Mouse (Mus musculus): ENCODE data around the gene Hoxc10. TPM values are rescaled to one million over a fixed set of nuclear protein-coding genes. Genes with fewer than 3 reads are reported as not detected.

The Hoxc10 gene
- polyA plus RNA-seq, 1 experiment from 2014 or later: 51.3 TPM

- Histone ChIP-seq H3K4me1 (peaks cover 84% of the 10 kb centered on the region), H3K9ac (replicated peaks) (peak overlapping the region; percentile 47; the same call in 1 of the 2 replicates)
- WGBS: 11% methylated on average over 9 of the region's 9 CpGs
Observed at GRCm38 (mm10) chr15:102996548-102996947, 30.0 kb downstream of the Hoxc10 start.

GRCm38 (mm10) chr15:102997431-102997830, 30.8 kb downstream of the Hoxc10 start:
- H3K9me3 ChIP-seq (replicated peaks): no peaks in the 10 kb centered on the region
- H3K36me3 ChIP-seq: no peaks in the 10 kb centered on the region
- WGBS: 6% methylated on average over 3 of the region's 3 CpGs
- peak overlapping the region; percentile 51 for H3K4me3 ChIP-seq (replicated peaks)
- H3K4me2 ChIP-seq: peak overlapping the region; percentile 72
- peaks cover 83% of the 10 kb centered on the region for H3K4me1 ChIP-seq
- ATAC-seq (ENCODE audit: low FRiP score): no peak
- peak overlapping the region; percentile 98 for H3K27ac ChIP-seq (replicated peaks)
- 0 out of 2 replicates have a peak, but pooled peaks cover 2% of the 10 kb centered on the region for H3K27me3 ChIP-seq (replicated peaks)
- H3K9ac ChIP-seq (replicated peaks): peak overlapping the region; percentile 83

More at GRCm38 (mm10) chr15:102996548-102996947, 30.0 kb downstream of the Hoxc10 start:
- Histone ChIP-seq H3K4me2 (peak overlapping the region; percentile 72), H3K4me3 (replicated peaks) (peak overlapping the region; percentile 51), H3K27ac (replicated peaks) (peak overlapping the region; percentile 98), H3K36me3 (no peaks in the 10 kb centered on the region), H3K27me3 (replicated peaks) (0 out of 2 replicates have a peak, but pooled peaks cover 2% of the 10 kb centered on the region), H3K9me3 (replicated peaks) (no peaks in the 10 kb centered on the region)
- no peak for ATAC-seq (ENCODE audit: low FRiP score)

- WGBS: under 1% methylated on average over 19 of the region's 19 CpGs
- Histone ChIP-seq H3K27ac (replicated peaks) (peak within 1 kb of the TSS; percentile 98), H3K4me2 (peak within 1 kb of the TSS; percentile 72), H3K4me3 (replicated peaks) (peak within 1 kb of the TSS; percentile 51), H3K9me3 (replicated peaks) (no peaks in the 10 kb centered on the region), H3K36me3 (no peaks in the 10 kb centered on the region), H3K9ac (replicated peaks) (peak within 1 kb of the TSS; percentile 83), H3K27me3 (replicated peaks) (0 out of 2 replicates have a peak, but pooled peaks cover 2% of the 10 kb centered on the region), H3K4me1 (peaks cover 83% of the 10 kb centered on the region)
- ATAC-seq (ENCODE audit: low FRiP score): peak; percentile 46; the same call in 1 of the 2 replicates
Observed at GRCm38 (mm10) chr15:102997939-102998355, 31.4 kb downstream of the Hoxc10 start, which contains the start of gene Hoxc6. Hoxc6 (plus strand) TSS chr15:102998257.

- Histone ChIP-seq H3K4me3 (replicated peaks) (peak overlapping the region; percentile 51), H3K36me3 (no peaks in the 10 kb centered on the region), H3K4me1 (peaks cover 87% of the 10 kb centered on the region), H3K9me3 (replicated peaks) (no peaks in the 10 kb centered on the region), H3K27ac (replicated peaks) (peak overlapping the region; percentile 98), H3K27me3 (replicated peaks) (0 out of 2 replicates have a peak, but pooled peaks cover 2% of the 10 kb centered on the region), H3K9ac (replicated peaks) (peak overlapping the region; percentile 83), H3K4me2 (peak overlapping the region; percentile 72)
- ATAC-seq (ENCODE audit: low FRiP score): peak; percentile 49
- under 1% methylated on average over 19 of the region's 19 CpGs for WGBS
Observed at GRCm38 (mm10) chr15:102998608-102999182, 32.1 kb downstream of the Hoxc10 start.

- 1% methylated on average over 33 of the region's 33 CpGs for WGBS
- H3K9me3 ChIP-seq (replicated peaks): no peaks in the 10 kb centered on the region
- peak overlapping the region; percentile 98 for H3K27ac ChIP-seq (replicated peaks)
- H3K36me3 ChIP-seq: no peaks in the 10 kb centered on the region
- 0 out of 2 replicates have a peak, but pooled peaks cover 2% of the 10 kb centered on the region for H3K27me3 ChIP-seq (replicated peaks)
- H3K4me3 ChIP-seq (replicated peaks): peak overlapping the region; percentile 51
- H3K4me2 ChIP-seq: peak overlapping the region; percentile 72
- H3K9ac ChIP-seq (replicated peaks): peak overlapping the region; percentile 83
- H3K4me1 ChIP-seq: peaks cover 92% of the 10 kb centered on the region
- ATAC-seq (ENCODE audit: low FRiP score): peak; percentile 86
Observed at GRCm38 (mm10) chr15:102999183-102999831, 32.7 kb downstream of the Hoxc10 start.

GRCm38 (mm10) chr15:102999955-103000354, 33.4 kb downstream of the Hoxc10 start:
- 0 out of 2 replicates have a peak, but pooled peaks cover 2% of the 10 kb centered on the region for H3K27me3 ChIP-seq (replicated peaks)
- peak overlapping the region; percentile 98 for H3K27ac ChIP-seq (replicated peaks)
- H3K4me1 ChIP-seq: peaks cover 92% of the 10 kb centered on the region
- no peaks in the 10 kb centered on the region for H3K36me3 ChIP-seq
- ATAC-seq (ENCODE audit: low FRiP score): peak; percentile 39
- peak overlapping the region; percentile 72 for H3K4me2 ChIP-seq
- H3K4me3 ChIP-seq (replicated peaks): peak overlapping the region; percentile 51
- WGBS: 4% methylated on average over 11 of the region's 11 CpGs
- peak overlapping the region; percentile 83 for H3K9ac ChIP-seq (replicated peaks)
- H3K9me3 ChIP-seq (replicated peaks): no peaks in the 10 kb centered on the region

- no peaks in the 10 kb centered on the region for H3K36me3 ChIP-seq
- peaks cover 92% of the 10 kb centered on the region for H3K4me1 ChIP-seq
- H3K4me2 ChIP-seq: peak overlapping the region; percentile 72
- H3K27me3 ChIP-seq (replicated peaks): no peaks in the 10 kb centered on the region
- ATAC-seq (ENCODE audit: low FRiP score): no peak; the same call in 1 of the 2 replicates
- 2% methylated on average over 24 of the region's 24 CpGs for WGBS
- H3K27ac ChIP-seq (replicated peaks): peak overlapping the region; percentile 98
- H3K4me3 ChIP-seq (replicated peaks): peak overlapping the region; percentile 51
- H3K9me3 ChIP-seq (replicated peaks): no peaks in the 10 kb centered on the region
- H3K9ac ChIP-seq (replicated peaks): peak overlapping the region; percentile 83
Observed at GRCm38 (mm10) chr15:103000501-103000901, 33.9 kb downstream of the Hoxc10 start.

GRCm38 (mm10) chr15:103001370-103001769, 34.8 kb downstream of the Hoxc10 start:
- H3K4me1 ChIP-seq: peaks cover 93% of the 10 kb centered on the region
- no peak for ATAC-seq (ENCODE audit: low FRiP score)
- WGBS: 8% methylated on average over 2 of the region's 2 CpGs
- H3K27me3 ChIP-seq (replicated peaks): no peaks in the 10 kb centered on the region
- peak overlapping the region; percentile 83 for H3K9ac ChIP-seq (replicated peaks)
- H3K36me3 ChIP-seq: no peaks in the 10 kb centered on the region
- peak overlapping the region; percentile 51 for H3K4me3 ChIP-seq (replicated peaks)
- H3K4me2 ChIP-seq: peak overlapping the region; percentile 72
- no peaks in the 10 kb centered on the region for H3K9me3 ChIP-seq (replicated peaks)
- H3K27ac ChIP-seq (replicated peaks): peak overlapping the region; percentile 98

GRCm38 (mm10) chr15:103002156-103002555, 35.6 kb downstream of the Hoxc10 start:
- WGBS: 5% methylated on average over 4 of the region's 4 CpGs
- Histone ChIP-seq H3K4me3 (replicated peaks) (peak overlapping the region; percentile 51), H3K27me3 (replicated peaks) (no peaks in the 10 kb centered on the region), H3K9ac (replicated peaks) (peak overlapping the region; percentile 83), H3K4me2 (peak overlapping the region; percentile 72), H3K27ac (replicated peaks) (peak overlapping the region; percentile 98), H3K4me1 (peaks cover 94% of the 10 kb centered on the region), H3K9me3 (replicated peaks) (no peaks in the 10 kb centered on the region), H3K36me3 (no peaks in the 10 kb centered on the region)
- ATAC-seq (ENCODE audit: low FRiP score): no peak

GRCm38 (mm10) chr15:103002821-103003448, 36.3 kb downstream of the Hoxc10 start:
- peak overlapping the region; percentile 83 for H3K9ac ChIP-seq (replicated peaks)
- whole genome bisulfite sequencing: 4% methylated on average over 13 of the region's 13 CpGs
- H3K4me3 ChIP-seq (replicated peaks): peak overlapping the region; percentile 51
- no peaks in the 10 kb centered on the region for H3K36me3 ChIP-seq
- H3K4me2 ChIP-seq: peak overlapping the region; percentile 72
- H3K4me1 ChIP-seq: peaks cover 95% of the 10 kb centered on the region
- no peaks in the 10 kb centered on the region for H3K9me3 ChIP-seq (replicated peaks)
- peak overlapping the region; percentile 98 for H3K27ac ChIP-seq (replicated peaks)
- ATAC-seq (ENCODE audit: low FRiP score): no peak
- no peaks in the 10 kb centered on the region for H3K27me3 ChIP-seq (replicated peaks)

GRCm38 (mm10) chr15:103005308-103005707, 38.7 kb downstream of the Hoxc10 start:
- peak overlapping the region; percentile 29 for H3K4me3 ChIP-seq (replicated peaks)
- no peaks in the 10 kb centered on the region for H3K9me3 ChIP-seq (replicated peaks)
- H3K27ac ChIP-seq (replicated peaks): peak overlapping the region; percentile 86
- H3K9ac ChIP-seq (replicated peaks): peak overlapping the region; percentile 47
- no peaks in the 10 kb centered on the region for H3K27me3 ChIP-seq (replicated peaks)
- peak overlapping the region; percentile 59 for H3K4me2 ChIP-seq
- 2% methylated on average over 17 of the region's 17 CpGs for WGBS
- peaks cover 96% of the 10 kb centered on the region for H3K4me1 ChIP-seq
- ATAC-seq (ENCODE audit: low FRiP score): no peak
- no peaks in the 10 kb centered on the region for H3K36me3 ChIP-seq
